In genomic region chr11:81587114-81587513, GRCm38 (mm10) we compare ENCODE assay signal across 22 mouse cellular contexts.
"Had no signal": no experiment of that assay in that cellular context is flagged by ENCODE, and none has a peak within 500 bp of the region (broad histone marks: within the 10 kb centered on the region; RNA-seq: fewer than 3 reads in every experiment).

No protein-coding gene starts in this region.

- H3K27ac ChIP-seq: kidney, postnatal 0 days; limb, embryonic 10.5 days; limb, embryonic 13.5 days; liver, embryonic 12.5 days; liver, embryonic 15.5 days; lung, embryonic 15.5 days; macrophage; midbrain, embryonic 12.5 days; neural tube, embryonic 12.5 days; stomach, postnatal 0 days had no signal

- H3K27me3 ChIP-seq: limb, embryonic 13.5 days; liver, embryonic 12.5 days; liver, embryonic 15.5 days; lung, embryonic 15.5 days; neural tube, embryonic 12.5 days; neural tube, embryonic 15.5 days had no signal

- H3K4me3 ChIP-seq: limb, embryonic 10.5 days; limb, embryonic 13.5 days; liver, embryonic 12.5 days; liver, embryonic 15.5 days; lung, embryonic 15.5 days; midbrain, embryonic 12.5 days; midbrain, embryonic 15.5 days; neural tube, embryonic 12.5 days had no signal

- H3K4me1 ChIP-seq: limb, embryonic 13.5 days; liver, embryonic 12.5 days; liver, embryonic 15.5 days; neural tube, embryonic 12.5 days had no signal

- H3K36me3 ChIP-seq: limb, embryonic 10.5 days; limb, embryonic 13.5 days; liver, embryonic 12.5 days; liver, embryonic 15.5 days; lung, embryonic 15.5 days; midbrain, embryonic 12.5 days; midbrain, embryonic 15.5 days; neural tube, embryonic 12.5 days; neural tube, embryonic 15.5 days had no signal

- DNase-seq: kidney, adult 2 months; kidney, postnatal 36 days; liver; lung, adult 18-20 months; lung, postnatal 14 days; right cerebral cortex, postnatal 14 days; right cerebral cortex, postnatal 4 days; thymus, adult 2 months; thymus, postnatal 14 days; thymus, postnatal 4 days had no signal
